Mouse (Mus musculus) CH12F3 (cell line): ENCODE results near the gene Srsf3.
"Not testable (repeated sequence)": the region's sequence is repeated elsewhere in the genome, so short reads cannot be mapped to it uniquely, and the experiment has no call there.

ENCODE experiments used
- in situ Hi-C: fragments of 300-500 bp; cut with MboI; formaldehyde crosslinking; loops from 2 replicates; pipeline ENCODE4 v1.14.3; 2020; ENCODE audit warnings: low sequenced_read_pairs

Srsf3 gene

GRCm38 (mm10) chr17:29032274-29033069 is at the start of gene Srsf3:
TSS of gene Srsf3 (plus strand) at chr17:29032628.
- in situ Hi-C loops: no loop called here

DNA sequence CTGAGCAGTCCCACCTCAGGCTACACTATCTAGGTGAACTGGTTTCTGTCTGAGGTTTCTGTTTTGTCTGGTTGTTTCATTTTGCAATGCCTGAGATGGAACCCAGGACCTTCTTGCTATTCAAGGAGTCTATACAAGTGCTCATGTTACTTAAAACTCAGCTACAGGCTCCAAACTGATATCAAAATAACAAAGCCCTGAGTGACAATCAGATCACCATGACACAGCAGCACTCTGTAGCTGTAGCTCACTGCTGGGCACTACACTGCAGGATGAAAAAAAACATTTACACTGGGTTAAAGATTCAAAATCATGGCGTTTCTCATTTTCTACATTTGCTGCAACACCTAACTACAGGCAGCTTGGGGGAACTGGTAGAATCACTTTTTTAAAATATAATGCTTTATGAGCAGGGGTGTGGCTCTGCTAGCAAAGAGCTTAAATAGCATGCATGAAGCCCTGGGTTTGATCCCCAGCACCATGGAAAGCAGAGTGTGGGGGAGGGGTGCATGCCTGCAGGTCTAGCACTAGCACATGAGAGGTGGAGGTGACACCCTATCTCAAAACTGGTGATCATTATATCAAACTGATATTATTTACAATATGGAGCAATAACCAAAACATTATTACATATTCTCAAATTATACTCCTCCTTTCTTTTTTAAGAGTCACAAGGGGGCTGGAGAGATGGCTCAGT is 47.6 kb upstream of the Srsf3 start:
- in situ Hi-C loops: no loop called here

DNA sequence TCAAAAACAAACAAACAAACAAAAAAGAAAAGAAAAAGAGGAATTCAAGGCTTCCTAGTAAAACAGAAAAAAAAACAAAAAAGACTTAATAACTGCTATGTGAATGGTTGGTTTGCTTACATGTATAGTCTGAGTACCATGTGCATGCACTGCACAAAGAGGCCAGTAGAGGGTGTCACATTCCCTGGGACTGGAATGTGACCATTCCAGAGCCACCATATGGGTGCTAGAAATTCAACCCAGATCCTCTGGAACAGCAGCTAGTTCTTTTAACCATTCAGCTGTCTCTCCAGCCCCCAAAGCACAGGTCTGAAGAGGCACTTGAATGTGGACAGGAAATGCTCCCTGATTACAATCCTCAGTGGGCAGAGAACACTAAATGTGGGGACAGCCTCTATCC is 45.6 kb upstream of the Srsf3 start:
- in situ Hi-C loops: no loop called here

DNA sequence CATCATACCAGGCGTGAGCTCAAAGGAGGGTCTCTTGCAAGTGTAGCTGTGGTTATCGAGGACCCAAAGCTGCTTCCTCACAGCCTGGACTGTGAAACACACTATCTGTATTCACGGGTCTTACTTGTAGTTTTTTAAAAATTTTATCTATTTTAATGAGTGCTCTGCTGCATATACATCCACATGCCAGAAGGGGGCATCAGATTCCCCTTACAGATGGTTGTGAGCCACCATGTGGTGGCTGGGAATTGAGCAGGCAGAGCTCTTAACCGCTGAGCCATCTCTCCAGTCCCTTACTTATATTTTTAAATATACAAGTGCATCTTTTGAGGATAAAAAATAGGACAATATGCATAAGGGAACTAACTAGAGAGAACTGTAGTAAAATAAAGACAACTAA is 44.7 kb upstream of the Srsf3 start:
- in situ Hi-C loops: no loop called here

- in situ Hi-C loops: no loop called here
Measured at GRCm38 (mm10) chr17:28988291-28988690, 44.1 kb upstream of the Srsf3 start.

GRCm38 (mm10) chr17:28988996-28989395 is 43.4 kb upstream of the Srsf3 start:
- in situ Hi-C loops: no loop called here

DNA sequence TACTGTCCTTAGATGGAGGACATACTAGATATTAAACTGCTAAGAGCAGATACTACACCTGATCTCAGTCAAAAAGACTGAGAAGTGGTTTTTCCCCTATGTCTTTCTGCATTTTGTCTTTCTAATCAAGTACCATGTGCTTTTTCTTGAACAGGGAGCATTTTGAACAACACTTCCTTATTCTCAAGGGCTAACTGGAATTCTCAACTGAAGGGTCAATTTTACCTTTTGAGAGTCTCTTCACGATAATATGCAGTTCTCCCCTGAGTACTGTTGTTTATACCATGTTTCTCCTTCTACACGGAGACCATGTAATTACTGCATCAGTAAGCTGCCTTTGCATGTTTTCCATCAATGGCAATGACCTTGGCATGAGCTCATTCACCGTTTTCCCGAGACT is 42.4 kb upstream of the Srsf3 start:
- in situ Hi-C loops: no loop called here

DNA sequence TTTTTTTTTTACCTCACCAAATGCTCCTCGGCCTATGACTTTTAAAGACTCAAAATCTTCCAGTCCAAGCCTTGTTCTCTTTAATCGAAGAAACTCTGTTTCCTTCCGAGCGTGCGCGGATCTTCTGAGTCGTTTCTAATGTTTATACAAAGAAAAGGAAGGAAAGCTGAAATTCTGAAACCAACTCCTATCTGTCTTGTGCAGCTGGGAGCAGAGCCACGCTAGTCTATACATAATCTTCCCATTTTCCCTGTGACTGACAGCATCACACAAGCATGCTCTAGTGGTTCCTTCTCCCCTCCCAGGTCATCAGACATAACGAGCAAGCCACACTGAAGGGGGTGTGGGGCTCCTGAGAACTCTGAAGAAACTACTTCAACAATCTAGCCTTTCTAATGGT is 41.1 kb upstream of the Srsf3 start:
- in situ Hi-C loops: no loop called here

DNA sequence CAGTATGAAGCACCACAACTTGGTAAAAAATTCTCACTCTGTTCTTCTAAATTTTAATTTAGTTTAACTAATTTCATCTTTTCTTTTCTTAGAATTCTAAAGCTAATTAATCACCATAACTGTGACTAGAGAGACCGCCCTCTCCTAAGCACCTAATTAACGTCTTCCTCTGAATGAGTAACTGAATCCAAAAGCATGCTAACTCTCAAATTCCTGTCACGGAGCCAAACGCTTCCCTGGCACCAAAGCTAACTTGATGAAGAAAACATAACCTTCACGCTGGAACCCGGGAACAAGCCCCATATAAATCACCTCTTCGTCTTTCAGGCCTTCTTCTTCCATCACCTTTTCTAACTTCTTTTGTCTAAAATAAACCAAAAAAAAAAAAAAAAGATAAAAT is 40.3 kb upstream of the Srsf3 start:
- in situ Hi-C loops: no loop called here

DNA sequence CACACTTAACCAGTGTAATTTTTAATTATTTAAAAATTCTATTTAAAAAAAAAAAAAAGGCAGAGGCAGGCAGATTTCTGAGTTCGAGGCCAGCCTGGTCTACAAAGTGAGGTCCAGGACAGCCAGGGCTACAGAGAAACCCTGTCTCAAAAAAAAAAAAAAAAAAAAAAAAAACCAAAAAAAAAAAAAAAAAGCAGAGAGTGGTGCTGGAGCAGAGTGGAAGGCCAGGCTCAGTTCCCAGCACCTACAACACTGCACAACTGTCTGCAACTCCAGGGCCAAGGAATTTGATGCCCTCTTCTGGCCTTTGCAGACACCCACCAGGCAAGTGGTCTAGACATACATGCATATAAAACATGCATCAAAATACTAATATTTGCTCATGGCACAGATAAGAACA is 39.4 kb upstream of the Srsf3 start:
- in situ Hi-C loops: not testable (repeated sequence)

GRCm38 (mm10) chr17:28994615-28995014 is 37.8 kb upstream of the Srsf3 start:
- in situ Hi-C loops: no loop called here

DNA sequence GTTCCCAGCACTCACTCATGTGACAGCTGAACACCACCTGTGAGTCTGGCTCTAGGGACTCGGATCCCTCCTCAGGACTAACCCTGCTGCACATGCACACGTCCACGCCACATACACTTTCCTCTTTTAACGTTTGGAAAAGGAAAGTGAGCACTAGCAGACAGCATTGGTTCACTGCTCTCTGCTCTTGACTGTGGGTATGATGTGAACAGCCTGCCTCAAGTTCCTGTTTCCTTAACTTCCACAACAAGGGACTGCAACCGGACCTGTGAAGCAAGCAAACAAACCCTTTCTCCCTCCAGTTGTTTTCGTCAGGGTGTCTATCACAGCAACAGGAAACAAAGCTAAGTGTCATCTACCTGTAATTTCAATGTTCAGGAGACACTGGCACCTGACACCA is 32.0 kb upstream of the Srsf3 start:
- in situ Hi-C loops: no loop called here

- in situ Hi-C loops: no loop called here
Measured at GRCm38 (mm10) chr17:29003740-29004139, 28.7 kb upstream of the Srsf3 start.

- in situ Hi-C loops: no loop called here
Measured at GRCm38 (mm10) chr17:29005002-29005401, 27.4 kb upstream of the Srsf3 start.

- in situ Hi-C loops: no loop called here
Measured at GRCm38 (mm10) chr17:29006812-29007211, 25.6 kb upstream of the Srsf3 start.

GRCm38 (mm10) chr17:29007243-29007640 is 25.2 kb upstream of the Srsf3 start:
- in situ Hi-C loops: no loop called here

GRCm38 (mm10) chr17:29007641-29008325 is 24.6 kb upstream of the Srsf3 start, which contains the start of gene Stk38:
TSS of gene Stk38 (minus strand) at chr17:29007995.
- in situ Hi-C loops: no loop called here

GRCm38 (mm10) chr17:29008326-29008650 is 24.1 kb upstream of the Srsf3 start:
- in situ Hi-C loops: no loop called here

DNA sequence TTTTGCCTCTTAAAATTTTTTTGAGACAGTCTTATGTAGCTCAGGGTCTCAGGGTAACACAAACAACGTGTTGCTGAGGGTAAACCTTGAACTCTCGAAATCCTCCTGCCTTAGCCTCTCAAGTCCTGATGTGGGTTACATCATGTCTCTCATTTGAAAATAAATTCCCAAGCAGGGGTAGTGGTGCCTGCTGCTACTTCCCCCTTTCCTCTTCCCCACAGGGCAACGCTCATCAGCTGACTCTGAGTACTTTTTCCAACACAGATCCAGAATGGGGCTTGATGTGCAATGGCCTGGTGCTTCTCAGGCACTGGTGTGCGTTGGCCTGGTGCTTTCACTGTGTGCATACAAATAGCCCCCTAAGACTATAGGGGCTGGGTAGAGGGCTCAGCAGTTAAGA is 23.2 kb upstream of the Srsf3 start:
- in situ Hi-C loops: no loop called here

GRCm38 (mm10) chr17:29014235-29014634 is 18.2 kb upstream of the Srsf3 start:
- in situ Hi-C loops: no loop called here

DNA sequence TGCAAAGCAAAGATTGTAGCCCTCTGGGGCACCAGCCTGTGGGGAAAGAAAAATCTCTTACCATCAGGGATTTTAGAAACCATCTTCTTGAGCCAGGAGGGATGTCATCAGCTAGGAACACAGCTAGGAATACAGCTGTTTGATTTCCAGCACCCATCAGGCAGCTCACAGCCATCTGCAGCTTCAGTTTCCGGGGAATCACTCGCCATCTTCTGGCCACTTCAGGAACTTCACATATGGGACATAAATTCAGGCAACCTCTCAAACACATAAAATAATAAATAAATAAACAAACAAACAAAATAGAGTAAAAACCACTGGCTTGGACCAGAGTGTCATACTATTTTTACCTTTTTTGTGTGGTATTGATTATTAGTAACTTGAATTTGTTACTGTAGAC is 16.8 kb upstream of the Srsf3 start:
- in situ Hi-C loops: no loop called here

- in situ Hi-C loops: no loop called here
Measured at GRCm38 (mm10) chr17:29016705-29017104, 15.7 kb upstream of the Srsf3 start.
